Mouse (Mus musculus): ENCODE data around the gene Prr23a3. TPM values are rescaled to one million over a fixed set of nuclear protein-coding genes. Genes with fewer than 3 reads are reported as not detected.

Prr23a3 gene
- polyA plus RNA-seq, 1 experiment from 2014 or later = not detected

- Histone ChIP-seq H3K9ac (ENCODE audit: low read length) (no peak within 1 kb of the TSS), H3K27ac (ENCODE audit: low read length) (no peak within 1 kb of the TSS), H3K4me1 (replicated peaks; ENCODE audit: control insufficient read depth, insufficient read depth, low read length) (no peaks in the 10 kb centered on the region), H3K36me3 (ENCODE audit: control insufficient read depth, insufficient read depth, low read length) (no peaks in the 10 kb centered on the region), H3K27me3 (ENCODE audit: control insufficient read depth, insufficient read depth, low read depth, low read length) (no peaks in the 10 kb centered on the region), H3K4me2 (ENCODE audit: low read depth, low read length) (no peak within 1 kb of the TSS), H3K9me3 (ENCODE audit: control insufficient read depth, low read length) (0 out of 2 replicates have a peak, but pooled peaks cover 3% of the 10 kb centered on the region), H3K4me3 (ENCODE audit: low read length) (no peak within 1 kb of the TSS)
- 61% methylated on average over 22 of the region's 22 CpGs for WGBS
- no peak for ATAC-seq (ENCODE audit: low read depth)
Observed at GRCm38 (mm10) chr9:98842117-98842516, 22.4 kb upstream of the Prr23a3 start, which contains the start of gene Prr23a1. Gene Prr23a1 (plus strand): TSS chr9:98842503.

- H3K4me2 ChIP-seq (ENCODE audit: low read depth, low read length) = no peak within 1 kb of the TSS
- no peak within 1 kb of the TSS for H3K9ac ChIP-seq (ENCODE audit: low read length)
- no peaks in the 10 kb centered on the region for H3K4me1 ChIP-seq (replicated peaks; ENCODE audit: control insufficient read depth, insufficient read depth, low read length)
- no peaks in the 10 kb centered on the region for H3K36me3 ChIP-seq (ENCODE audit: control insufficient read depth, insufficient read depth, low read length)
- 51% methylated on average over 18 of the region's 18 CpGs for WGBS
- H3K27ac ChIP-seq (ENCODE audit: low read length) = no peak within 1 kb of the TSS
- no peak within 1 kb of the TSS for H3K4me3 ChIP-seq (ENCODE audit: low read length)
- no peak for ATAC-seq (ENCODE audit: low read depth)
- H3K27me3 ChIP-seq (ENCODE audit: control insufficient read depth, insufficient read depth, low read depth, low read length) = no peaks in the 10 kb centered on the region
- no peaks in the 10 kb centered on the region for H3K9me3 ChIP-seq (ENCODE audit: control insufficient read depth, low read length)
Observed at GRCm38 (mm10) chr9:98856210-98856609, 8.4 kb upstream of the Prr23a3 start, which contains the start of gene Prr23a2. Gene Prr23a2 (plus strand): TSS chr9:98856494.

- Histone ChIP-seq H3K4me3 (ENCODE audit: low read length) (no peak overlapping the region), H3K4me1 (replicated peaks; ENCODE audit: control insufficient read depth, insufficient read depth, low read length) (no peaks in the 10 kb centered on the region), H3K27ac (ENCODE audit: low read length) (no peak overlapping the region), H3K4me2 (ENCODE audit: low read depth, low read length) (no peak overlapping the region), H3K9ac (ENCODE audit: low read length) (no peak overlapping the region), H3K27me3 (ENCODE audit: control insufficient read depth, insufficient read depth, low read depth, low read length) (no peaks in the 10 kb centered on the region), H3K36me3 (ENCODE audit: control insufficient read depth, insufficient read depth, low read length) (no peaks in the 10 kb centered on the region), H3K9me3 (ENCODE audit: control insufficient read depth, low read length) (no peaks in the 10 kb centered on the region; the same call in 1 of the 2 replicates)
- WGBS = 47% methylated on average over 3 of the region's 3 CpGs
- ATAC-seq (ENCODE audit: low read depth) = no peak
Observed at GRCm38 (mm10) chr9:98863463-98863862, 1.1 kb upstream of the Prr23a3 start.

- H3K27ac ChIP-seq (ENCODE audit: low read length) = no peak overlapping the region
- 83% methylated on average over 1 of the region's 1 CpGs for WGBS
- no peak for ATAC-seq (ENCODE audit: low read depth)
Observed at GRCm38 (mm10) chr9:98901486-98901885, 36.9 kb downstream of the Prr23a3 start.

GRCm38 (mm10) chr9:98902819-98903218 is 38.3 kb downstream of the Prr23a3 start, which contains the start of gene 7420426K07Rik:
Gene 7420426K07Rik (plus strand): TSS chr9:98903119.
- Histone ChIP-seq H3K4me3 (ENCODE audit: low read length) (no peak within 1 kb of the TSS), H3K36me3 (ENCODE audit: control insufficient read depth, insufficient read depth, low read length) (no peaks in the 10 kb centered on the region), H3K9ac (ENCODE audit: low read length) (no peak within 1 kb of the TSS), H3K9me3 (ENCODE audit: control insufficient read depth, low read length) (no peaks in the 10 kb centered on the region), H3K27ac (ENCODE audit: low read length) (no peak within 1 kb of the TSS), H3K4me1 (replicated peaks; ENCODE audit: control insufficient read depth, insufficient read depth, low read length) (no peaks in the 10 kb centered on the region), H3K27me3 (ENCODE audit: control insufficient read depth, insufficient read depth, low read depth, low read length) (no peaks in the 10 kb centered on the region), H3K4me2 (ENCODE audit: low read depth, low read length) (no peak within 1 kb of the TSS)
- no peak for ATAC-seq (ENCODE audit: low read depth)
- 82% methylated on average over 2 of the region's 2 CpGs for WGBS

More at GRCm38 (mm10) chr9:98901486-98901885, 36.9 kb downstream of the Prr23a3 start:
- Histone ChIP-seq H3K9me3 (ENCODE audit: control insufficient read depth, low read length) (peaks cover 10% of the 10 kb centered on the region), H3K27me3 (ENCODE audit: control insufficient read depth, insufficient read depth, low read depth, low read length) (no peaks in the 10 kb centered on the region), H3K4me2 (ENCODE audit: low read depth, low read length) (no peak overlapping the region), H3K4me1 (replicated peaks; ENCODE audit: control insufficient read depth, insufficient read depth, low read length) (no peaks in the 10 kb centered on the region), H3K9ac (ENCODE audit: low read length) (no peak overlapping the region), H3K4me3 (ENCODE audit: low read length) (no peak overlapping the region), H3K36me3 (ENCODE audit: control insufficient read depth, insufficient read depth, low read length) (no peaks in the 10 kb centered on the region)

Other genes with a start within 250 kb of the Prr23a3 start
- gene Prr23a1, start 22.3 kb upstream of the Prr23a3 start, polyA plus RNA-seq (2015; fragmentation: Nextera tagmentation; extraction: Ambion mirVana) = not detected in 2 replicates
- gene Prr23a2, start 8.3 kb upstream of the Prr23a3 start, polyA plus RNA-seq (2015; fragmentation: Nextera tagmentation; extraction: Ambion mirVana) = not detected in 2 replicates
- gene 7420426K07Rik, start 38.4 kb downstream of the Prr23a3 start, polyA plus RNA-seq (2015; fragmentation: Nextera tagmentation; extraction: Ambion mirVana) = not detected in 2 replicates
- not detected in 2 replicates for gene Foxl2, start 90.5 kb downstream of the Prr23a3 start, polyA plus RNA-seq (2015; fragmentation: Nextera tagmentation; extraction: Ambion mirVana)
- 37.6 and 38.7 TPM in 2 replicates for gene Faim, start 121.6 kb downstream of the Prr23a3 start, polyA plus RNA-seq (2015; fragmentation: Nextera tagmentation; extraction: Ambion mirVana)
- gene Gm1123, start 170.9 kb downstream of the Prr23a3 start, polyA plus RNA-seq (2015; fragmentation: Nextera tagmentation; extraction: Ambion mirVana) = 0.14 TPM in 1 of 2 replicates, not detected in the other

Measured in lung, embryonic 16.5 days (tissue).